Mouse (Mus musculus) Patski (cell line): ENCODE measurements at regions not wholly inside any gene's neighbourhood (a gene's known extent, or its start where the extent isn't known, plus 50 kb on each side); places are given as distances from the start of the nearest gene placed in this dataset.

Experiments
- ATAC-seq: fragments of 100-300 bp; one replicate; pipeline ENCODE4 v1.8.0; 2021
- CTCF ChIA-PET: fragments of 350-600 bp; sonication (Branson Sonifier 250); formaldehyde crosslinking; loops from one replicate; lab custom pipeline; 2022; ENCODE audit warnings: inconsistent platforms; lab: Charles Lee
- POLR2A ChIA-PET: fragments of 350-600 bp; sonication (Branson Sonifier 250); formaldehyde crosslinking; loops from one replicate; lab custom pipeline; 2022; ENCODE audit warnings: antibody characterized with exemption, inconsistent platforms; lab: Charles Lee
- DNase-seq: peaks from one replicate; pipeline ENCODE4 v3.0.0-alpha.2; 2011; ENCODE audit warnings: low read depth, low spot score
- H3K27me3 ChIP-seq: fragments of 371-371 bp; one replicate; pipeline ENCODE4 v1.5.1; 2021
- CTCF ChIP-seq: fragments of 100-300 bp; IDR thresholded peaks from one replicate; pipeline ENCODE4 v1.5.1; 2021
- in situ Hi-C: fragments of 300-500 bp; cut with MboI; formaldehyde crosslinking; loops from 3 replicates; pipeline ENCODE4 v1.11.1; 2018; ENCODE audit warnings: low pct_unique_long_range_greater_than_20kb, mixed read lengths

GRCm38 (mm10) chr11:111443381-111443780 is 377.4 kb downstream of the Kcnj2 start:
- TF ChIP-seq CTCF = no peak
- ChIA-PET CTCF (interaction anchor here (0.5 to 1.0 kb wide), 2 partner anchors 12 to 138 kb away, joined by 3 read pairs; no protein-coding TSS in a partner anchor), POLR2A (interaction anchor here (0.6 kb wide), 1 partner anchor 1077 kb away, joined by 3 read pairs; no protein-coding TSS in a partner anchor)
- ATAC-seq (no peak), DNase-seq (no peak)
- in situ Hi-C loops = loop anchor here (25.0 kb wide), 1 partner anchor 1081 kb away; no protein-coding TSS in a partner anchor
- H3K27me3 ChIP-seq = no peaks in the 10 kb centered on the region

GRCm38 (mm10) chr11:111444791-111445190 is 378.8 kb downstream of the Kcnj2 start:
- H3K27me3 ChIP-seq = no peaks in the 10 kb centered on the region
- ChIA-PET POLR2A (no interaction called here), CTCF (interaction anchor here (0.9 to 2.9 kb wide), 4 partner anchors 9 to 940 kb away, joined by 3 to 8 read pairs (median 4); no protein-coding TSS in a partner anchor)
- ATAC-seq (no peak), DNase-seq (no peak)
- in situ Hi-C loops = loop anchor here (5.0 to 25.0 kb wide), 3 partner anchors 377 to 1082 kb away; partner anchors contain the start of gene Kcnj2
- TF ChIP-seq CTCF = no peak

GRCm38 (mm10) chr11:111445764-111446163 is 379.8 kb downstream of the Kcnj2 start:
- peak; percentile 61 for TF ChIP-seq CTCF
- DNase-seq (no peak), ATAC-seq (peak; percentile 62)
- H3K27me3 ChIP-seq = no peaks in the 10 kb centered on the region
- POLR2A ChIA-PET = no interaction called here
- in situ Hi-C loops = loop anchor here (5.0 to 25.0 kb wide), 3 partner anchors 378 to 1083 kb away; partner anchors contain the start of gene Kcnj2
- CTCF ChIA-PET = interaction anchor here (1.1 to 2.9 kb wide), 6 partner anchors 10 to 947 kb away, joined by 4 to 10 read pairs (median 6); no protein-coding TSS in a partner anchor

- no peaks in the 10 kb centered on the region for H3K27me3 ChIP-seq
- ChIA-PET POLR2A (no interaction called here), CTCF (interaction anchor here (1.1 to 1.3 kb wide), 2 partner anchors 14 to 952 kb away, joined by 3 to 4 read pairs; no protein-coding TSS in a partner anchor)
- TF ChIP-seq CTCF = no peak
- no peak for ATAC-seq
- no peak for DNase-seq
- in situ Hi-C loops = no loop called here
These were observed 385.0 kb downstream of the Kcnj2 start for GRCm38 (mm10) chr11:111450811-111451494.

- CTCF ChIA-PET = no interaction called here
- no peak for DNase-seq
- no peak for TF ChIP-seq CTCF
- in situ Hi-C loops = no loop called here
- H3K27me3 ChIP-seq = no peaks in the 10 kb centered on the region
- no peak for ATAC-seq
- POLR2A ChIA-PET = no interaction called here
These were observed 394.1 kb downstream of the Kcnj2 start for GRCm38 (mm10) chr11:111460046-111460445.

GRCm38 (mm10) chr11:111484981-111485380 is 419.0 kb downstream of the Kcnj2 start:
- no peak for TF ChIP-seq CTCF
- ChIA-PET CTCF (no interaction called here), POLR2A (no interaction called here)
- H3K27me3 ChIP-seq = peaks cover 4% of the 10 kb centered on the region
- no peak for DNase-seq
- in situ Hi-C loops = no loop called here
- no peak for ATAC-seq

- in situ Hi-C loops = no loop called here
- ATAC-seq (no peak), DNase-seq (no peak)
- no peak for TF ChIP-seq CTCF
- H3K27me3 ChIP-seq = no peaks in the 10 kb centered on the region
- ChIA-PET POLR2A (no interaction called here), CTCF (no interaction called here)
These were observed 446.5 kb downstream of the Kcnj2 start for GRCm38 (mm10) chr11:111512471-111512870.

GRCm38 (mm10) chr11:111522716-111523115 is 456.8 kb downstream of the Kcnj2 start:
- POLR2A ChIA-PET = no interaction called here
- ATAC-seq (no peak), DNase-seq (no peak)
- in situ Hi-C loops = loop anchor here (10.0 kb wide), 1 partner anchor 978 kb away; no protein-coding TSS in a partner anchor
- TF ChIP-seq CTCF = no peak
- H3K27me3 ChIP-seq = peaks cover 14% of the 10 kb centered on the region
- CTCF ChIA-PET = interaction anchor here (3.1 kb wide), 1 partner anchor 10 kb away, joined by 9 read pairs; no protein-coding TSS in a partner anchor

- TF ChIP-seq CTCF = peak; percentile 76
- peaks cover 12% of the 10 kb centered on the region for H3K27me3 ChIP-seq
- DNase-seq (no peak), ATAC-seq (no peak)
- in situ Hi-C loops = loop anchor here (10.0 kb wide), 1 partner anchor 979 kb away; no protein-coding TSS in a partner anchor
- POLR2A ChIA-PET = no interaction called here
- CTCF ChIA-PET = interaction anchor here (0.9 to 3.1 kb wide), 2 partner anchors 9 to 13 kb away, joined by 3 to 9 read pairs; no protein-coding TSS in a partner anchor
These were observed 457.5 kb downstream of the Kcnj2 start for GRCm38 (mm10) chr11:111523465-111523864.

GRCm38 (mm10) chr11:111526010-111526742 is 460.2 kb downstream of the Kcnj2 start:
- peaks cover 10% of the 10 kb centered on the region for H3K27me3 ChIP-seq
- ChIA-PET POLR2A (no interaction called here), CTCF (interaction anchor here (0.7 kb wide), 1 partner anchor 1027 kb away, joined by 3 read pairs; no protein-coding TSS in a partner anchor)
- in situ Hi-C loops = loop anchor here (10.0 to 25.0 kb wide), 3 partner anchors 981 to 1361 kb away; no protein-coding TSS in a partner anchor
- DNase-seq = no peak
- no peak for TF ChIP-seq CTCF
- ATAC-seq = no peak
